In genomic region chr8:53600826-53601225, GRCm38 (mm10) we compare ENCODE assay signal across 23 mouse cellular contexts. TPM values are rescaled to one million over a fixed set of nuclear protein-coding genes. Genes with fewer than 3 reads are reported as not detected.
DNase-seq lines count a peak whose midpoint lies in the region; ATAC-seq and TF ChIP-seq lines count a peak whose summit lies in the region.
"Had no signal": no experiment of that assay in that cellular context is flagged by ENCODE, and none has a peak within 500 bp of the region (broad histone marks: within the 10 kb centered on the region; RNA-seq: fewer than 3 reads in every experiment).

No protein-coding gene starts in this region.

- H3K4me1 ChIP-seq in hindbrain, embryonic 12.5 days: peaks cover 5% of the 10 kb centered on the region; the same call in 1 of the 2 replicates
- peaks cover 3% of the 10 kb centered on the region; the same call in 1 of the 2 replicates for H3K4me1 ChIP-seq in hindbrain, embryonic 13.5 days (replicated peaks)
- peaks cover 11% of the 10 kb centered on the region for H3K4me1 ChIP-seq in forebrain, embryonic 15.5 days
- peaks cover 7% of the 10 kb centered on the region for H3K4me1 ChIP-seq in midbrain, embryonic 15.5 days
- H3K4me1 ChIP-seq: embryonic facial prominence, embryonic 10.5 days; kidney, embryonic 15.5 days had no signal

- TF ChIP-seq POLR2A in brain, embryonic 14.5 days (IDR thresholded peaks at IDR 0.05; ENCODE audit: borderline replicate concordance, extremely low read depth, insufficient read depth, insufficient read length, poor library complexity, severe bottlenecking): no peak

- no peaks in the 10 kb centered on the region for H3K27me3 ChIP-seq in hindbrain, embryonic 12.5 days
- H3K27me3 ChIP-seq in hindbrain, embryonic 13.5 days: no peaks in the 10 kb centered on the region
- no peaks in the 10 kb centered on the region for H3K27me3 ChIP-seq in forebrain, embryonic 15.5 days
- no peaks in the 10 kb centered on the region for H3K27me3 ChIP-seq in midbrain, embryonic 15.5 days (replicated peaks)
- H3K27me3 ChIP-seq: CH12.LX; kidney, embryonic 15.5 days; liver, embryonic 13.5 days; Patski had no signal

- no peak overlapping the region for H3K4me2 ChIP-seq in hindbrain, embryonic 12.5 days (replicated peaks)
- H3K4me2 ChIP-seq in hindbrain, embryonic 13.5 days: no peak overlapping the region; the same call in 1 of the 2 replicates
- H3K4me2 ChIP-seq in forebrain, embryonic 15.5 days (replicated peaks): no peak overlapping the region
- no peak overlapping the region for H3K4me2 ChIP-seq in midbrain, embryonic 15.5 days
- H3K4me2 ChIP-seq: kidney, embryonic 15.5 days; liver, embryonic 13.5 days had no signal

- no peak overlapping the region for H3K27ac ChIP-seq in hindbrain, embryonic 12.5 days
- no peak overlapping the region for H3K27ac ChIP-seq in hindbrain, embryonic 13.5 days
- peak overlapping the region; percentile 80 for H3K27ac ChIP-seq in forebrain, embryonic 15.5 days (replicated peaks)
- H3K27ac ChIP-seq in midbrain, embryonic 15.5 days: 0 out of 2 replicates have a peak overlapping the region, but pooled peaks have one; percentile 62
- H3K27ac ChIP-seq: embryonic facial prominence, embryonic 10.5 days; gastrocnemius, adult 2 months; kidney, embryonic 15.5 days; left cerebral cortex, adult 2 months; liver, embryonic 13.5 days had no signal

- peak; percentile 71; the same call in 1 of the 2 replicates for ATAC-seq in hindbrain, embryonic 12.5 days (ENCODE audit: low FRiP score)
- no peak for ATAC-seq in hindbrain, embryonic 13.5 days (ENCODE audit: low FRiP score)
- peak; percentile 63; the same call in 1 of the 2 replicates for ATAC-seq in forebrain, embryonic 15.5 days (replicated peaks)
- ATAC-seq in midbrain, embryonic 15.5 days (replicated peaks): peak; percentile 72; the same call in 1 of the 2 replicates
- ATAC-seq: Patski had no signal

- TF ChIP-seq CTCF in brain, embryonic 14.5 days (IDR thresholded peaks at IDR 0.05; ENCODE audit: borderline replicate concordance, extremely low read depth, insufficient read depth, insufficient read length): no peak

- H3K9me3 ChIP-seq in hindbrain, embryonic 12.5 days (replicated peaks): no peaks in the 10 kb centered on the region
- H3K9me3 ChIP-seq in hindbrain, embryonic 13.5 days: no peaks in the 10 kb centered on the region
- no peaks in the 10 kb centered on the region for H3K9me3 ChIP-seq in forebrain, embryonic 15.5 days
- no peaks in the 10 kb centered on the region for H3K9me3 ChIP-seq in midbrain, embryonic 15.5 days
- H3K9me3 ChIP-seq: embryonic facial prominence, embryonic 10.5 days; G1E; kidney, embryonic 15.5 days; liver, embryonic 13.5 days had no signal

- 65% methylated on average over 3 of the region's 3 CpGs for WGBS in hindbrain, embryonic 12.5 days
- 46% methylated on average over 3 of the region's 3 CpGs for WGBS in hindbrain, embryonic 13.5 days
- 74% methylated on average over 3 of the region's 3 CpGs for WGBS in forebrain, embryonic 15.5 days
- WGBS in midbrain, embryonic 15.5 days: 39% methylated on average over 3 of the region's 3 CpGs

- DNase-seq in brain, embryonic 14.5 days (ENCODE audit: low read depth): peak; percentile 33
- no peak for DNase-seq in frontal cortex, postnatal 36 days (ENCODE audit: low spot score in 2 of 2)
- DNase-seq in gastrocnemius, adult 18-20 months (ENCODE audit: low spot score): no peak
- DNase-seq: adrenal gland, postnatal 36 days; B cell, adult 2 months; cerebellum, adult 11 months; cerebellum, adult 9-11 months; gastrocnemius, adult 2 months; kidney, adult 11 months; kidney, postnatal 4 days; liver, embryonic 13.5 days; lung, adult 2 months; lung, postnatal 14 days had no signal

- H3K4me3 ChIP-seq in hindbrain, embryonic 12.5 days: no peak overlapping the region
- H3K4me3 ChIP-seq in hindbrain, embryonic 13.5 days: no peak overlapping the region
- no peak overlapping the region for H3K4me3 ChIP-seq in forebrain, embryonic 15.5 days
- no peak overlapping the region for H3K4me3 ChIP-seq in midbrain, embryonic 15.5 days
- H3K4me3 ChIP-seq: embryonic facial prominence, embryonic 10.5 days; gastrocnemius, adult 2 months; kidney, embryonic 15.5 days; left cerebral cortex, adult 2 months; liver, embryonic 13.5 days had no signal

- H3K9ac ChIP-seq in hindbrain, embryonic 12.5 days: no peak overlapping the region
- H3K9ac ChIP-seq in hindbrain, embryonic 13.5 days: no peak overlapping the region
- no peak overlapping the region for H3K9ac ChIP-seq in forebrain, embryonic 15.5 days (replicated peaks)
- no peak overlapping the region for H3K9ac ChIP-seq in midbrain, embryonic 15.5 days
- H3K9ac ChIP-seq: kidney, embryonic 15.5 days; liver, embryonic 13.5 days had no signal

- H3K36me3 ChIP-seq in hindbrain, embryonic 12.5 days: no peaks in the 10 kb centered on the region
- no peaks in the 10 kb centered on the region for H3K36me3 ChIP-seq in hindbrain, embryonic 13.5 days
- no peaks in the 10 kb centered on the region for H3K36me3 ChIP-seq in forebrain, embryonic 15.5 days
- H3K36me3 ChIP-seq in midbrain, embryonic 15.5 days (replicated peaks): no peaks in the 10 kb centered on the region

RNA-seq across cellular contexts. Expression of gene Neil3, which starts 38.0 kb away (rescaled TPM):
- polyA plus RNA-seq in hindbrain, embryonic 12.5 days (2016; fragmentation: Nextera tagmentation; extraction: Ambion mirVana): 18.4 and 20.3 TPM in 2 replicates
- polyA plus RNA-seq in hindbrain, embryonic 13.5 days (2015; fragmentation: Nextera tagmentation; extraction: Ambion mirVana): 7.3 and 7.6 TPM in 2 replicates
- 8.4 and 13.3 TPM in 2 replicates for polyA plus RNA-seq in brain, embryonic 14.5 days (2012; rRNA removed)
- 16.0 and 17.0 TPM in 2 replicates for polyA plus RNA-seq in forebrain, embryonic 15.5 days (2015; fragmentation: Nextera tagmentation; extraction: Ambion mirVana)
- polyA plus RNA-seq in midbrain, embryonic 15.5 days (2015; fragmentation: Nextera tagmentation; extraction: Ambion mirVana): 4.7 and 5.7 TPM in 2 replicates
- total RNA-seq in gastrocnemius, adult 18-20 months (2021): not detected
- total RNA-seq: gastrocnemius, adult 2 months had no signal

Comparison
In these comparisons a context has a peak if more than half of its experiments do, and no peak if none do; other contexts are left out.
1. H3K27ac ChIP-seq: peak in forebrain, embryonic 15.5 days (single experiment) and midbrain, embryonic 15.5 days (single experiment); none in hindbrain, embryonic 12.5 days (single experiment) and hindbrain, embryonic 13.5 days (single experiment).